Mouse (Mus musculus) E14TG2a.4 (cell line): ENCODE results near the gene 1700123L14Rik.

ENCODE experiments used
- CTCF ChIP-seq: conservative IDR thresholded peaks from 2 replicates; pipeline ENCODE4 v1.5.1; 2014; ENCODE audit warnings: low read length
- NANOG ChIP-seq: IDR thresholded peaks from 2 replicates; pipeline ENCODE4 v1.6.1; 2014; ENCODE audit warnings: borderline replicate concordance, low read length, mixed read lengths

DNA sequence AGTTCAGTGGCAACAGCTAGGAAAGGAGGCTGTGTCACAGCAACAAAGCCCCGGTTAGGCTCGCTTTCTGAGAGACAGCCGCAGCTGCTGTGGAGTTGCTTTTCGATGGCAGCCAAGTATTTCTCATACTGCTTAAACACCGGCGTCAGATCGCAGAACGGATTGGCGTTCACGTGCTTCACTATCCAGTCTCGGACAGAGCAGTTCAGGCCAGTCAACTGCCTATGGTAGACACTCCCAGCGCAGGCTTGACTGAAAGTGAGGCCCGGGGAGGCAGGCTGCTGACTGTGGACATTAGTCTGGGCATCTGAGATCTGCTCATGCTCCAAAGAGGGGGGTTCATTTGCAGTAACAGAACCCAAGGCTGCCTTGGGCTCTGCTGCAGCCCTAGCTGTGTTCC, 640 bp downstream of the 1700123L14Rik start:
- TF ChIP-seq CTCF (no peak), NANOG (no peak)
